Mouse (Mus musculus) cortical plate, adult 2 months (tissue): ENCODE measurements around the gene Pde12.
"Not testable (repeated sequence)": the region's sequence is repeated elsewhere in the genome, so short reads cannot be mapped to it uniquely, and the experiment has no call there.

Experiments used
- CTCF ChIP-seq: fragments of 200-500 bp; IDR thresholded peaks from 2 replicates; pipeline ENCODE4 v1.5.1; 2011; ENCODE audit warnings: mild to moderate bottlenecking, control low read depth, low read length; ENCODE audit not compliant: insufficient read depth; ENCODE audit errors: extremely low read depth
- POLR2A ChIP-seq: fragments of 200-500 bp; IDR thresholded peaks from 2 replicates; pipeline ENCODE4 v1.6.1; 2011; ENCODE audit warnings: mild to moderate bottlenecking, low read length, control low read depth; ENCODE audit not compliant: insufficient read depth; ENCODE audit errors: extremely low read depth

DNA sequence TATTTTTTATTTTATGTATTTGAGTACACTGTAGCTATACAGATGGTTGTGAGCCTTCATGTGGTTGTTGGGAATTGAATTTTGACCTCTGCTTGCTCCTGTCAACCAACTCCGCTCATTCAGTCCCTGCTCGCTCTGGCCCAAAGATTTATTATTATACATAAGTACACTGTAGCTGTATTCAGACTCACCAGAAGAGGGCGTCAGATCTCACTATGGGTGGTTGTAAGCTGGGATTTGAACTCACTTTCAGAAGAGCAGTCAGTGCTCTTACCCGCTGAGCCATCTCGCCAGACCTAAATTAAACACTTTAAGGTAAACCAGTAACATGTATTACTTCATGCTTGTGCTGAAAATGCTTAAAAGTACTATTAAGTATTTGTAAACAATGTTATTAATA, 35.6 kb upstream of the Pde12 start:
- not testable (repeated sequence) for TF ChIP-seq POLR2A, CTCF
